Mouse (Mus musculus): ENCODE measurements around the gene Fras1. TPM values are rescaled to one million over a fixed set of nuclear protein-coding genes. Genes with fewer than 3 reads are reported as not detected.
A peak's percentile ranks its signal among the peaks of the same experiment; 100 is the strongest.

The Fras1 gene
- polyA plus RNA-seq, 1 experiment from 2014 or later = 34.5 TPM

- Histone ChIP-seq H3K27ac (replicated peaks in 1 of 2; ENCODE audit: control insufficient read depth in 1 of 2, insufficient read depth in 1 of 2, low read depth in 2 of 2, low read length in 2 of 2) (peak overlapping the region in 1 of 2 experiments; percentile 38; a peak in 2 of 4 replicates), H3K4me3 (ENCODE audit: control insufficient read depth in 1 of 2, insufficient read depth in 1 of 2, low read depth in 1 of 2, low read length in 2 of 2) (peak overlapping the region; percentile 58 to 74), H3K9ac (ENCODE audit: low read length) (peak overlapping the region; percentile 73), H3K4me1 (ENCODE audit: control insufficient read depth in 2 of 2, insufficient read depth in 2 of 2, low read length in 2 of 2) (peaks cover 2 to 6% of the 10 kb centered on the region in 2 experiments; a peak in 3 of 4 replicates), H3K4me2 (ENCODE audit: low read length) (peak overlapping the region; percentile 93), H3K27me3 (ENCODE audit: control insufficient read depth, insufficient read depth, low read length) (no peaks in the 10 kb centered on the region), H3K36me3 (ENCODE audit: control insufficient read depth, insufficient read depth, low read length) (no peaks in the 10 kb centered on the region), H3K9me3 (ENCODE audit: control insufficient read depth, low read length) (no peaks in the 10 kb centered on the region)
- no peak for ATAC-seq (ENCODE audit: insufficient number of reproducible peaks, insufficient read depth, low FRiP score, low read depth)
- 35% methylated on average over 10 of the region's 10 CpGs for WGBS
These were observed 420.3 kb downstream of the Fras1 start for GRCm38 (mm10) chr5:96793953-96794635.

- H3K36me3 ChIP-seq (ENCODE audit: control insufficient read depth, insufficient read depth, low read length) = no peaks in the 10 kb centered on the region
- H3K4me3 ChIP-seq (ENCODE audit: control insufficient read depth in 1 of 2, insufficient read depth in 1 of 2, low read depth in 1 of 2, low read length in 2 of 2) = no peak overlapping the region
- peaks cover 2 to 10% of the 10 kb centered on the region in 2 experiments for H3K4me1 ChIP-seq (ENCODE audit: control insufficient read depth in 2 of 2, insufficient read depth in 2 of 2, low read length in 2 of 2)
- H3K9ac ChIP-seq (ENCODE audit: low read length) = no peak overlapping the region
- no peak overlapping the region for H3K4me2 ChIP-seq (ENCODE audit: low read length)
- H3K27ac ChIP-seq (replicated peaks in 1 of 2; ENCODE audit: control insufficient read depth in 1 of 2, insufficient read depth in 1 of 2, low read depth in 2 of 2, low read length in 2 of 2) = no peak overlapping the region
- no peak for ATAC-seq (ENCODE audit: insufficient number of reproducible peaks, insufficient read depth, low FRiP score, low read depth)
- H3K9me3 ChIP-seq (ENCODE audit: control insufficient read depth, low read length) = no peaks in the 10 kb centered on the region
- WGBS = 88% methylated on average over 1 of the region's 1 CpGs
- H3K27me3 ChIP-seq (ENCODE audit: control insufficient read depth, insufficient read depth, low read length) = no peaks in the 10 kb centered on the region
These were observed 422.0 kb downstream of the Fras1 start for GRCm38 (mm10) chr5:96795752-96796151.

GRCm38 (mm10) chr5:96797465-96797864 is 423.7 kb downstream of the Fras1 start:
- no peak overlapping the region for H3K9ac ChIP-seq (ENCODE audit: low read length)
- H3K36me3 ChIP-seq (ENCODE audit: control insufficient read depth, insufficient read depth, low read length) = no peaks in the 10 kb centered on the region
- 82% methylated on average over 6 of the region's 6 CpGs for WGBS
- ATAC-seq (ENCODE audit: insufficient number of reproducible peaks, insufficient read depth, low FRiP score, low read depth) = no peak
- no peak overlapping the region for H3K4me2 ChIP-seq (ENCODE audit: low read length)
- H3K4me3 ChIP-seq (ENCODE audit: control insufficient read depth in 1 of 2, insufficient read depth in 1 of 2, low read depth in 1 of 2, low read length in 2 of 2) = no peak overlapping the region
- peaks cover 7 to 19% of the 10 kb centered on the region in 2 experiments for H3K4me1 ChIP-seq (ENCODE audit: control insufficient read depth in 2 of 2, insufficient read depth in 2 of 2, low read length in 2 of 2)
- H3K27me3 ChIP-seq (ENCODE audit: control insufficient read depth, insufficient read depth, low read length) = no peaks in the 10 kb centered on the region
- H3K27ac ChIP-seq (replicated peaks in 1 of 2; ENCODE audit: control insufficient read depth in 1 of 2, insufficient read depth in 1 of 2, low read depth in 2 of 2, low read length in 2 of 2) = no peak overlapping the region
- no peaks in the 10 kb centered on the region for H3K9me3 ChIP-seq (ENCODE audit: control insufficient read depth, low read length)

GRCm38 (mm10) chr5:96799165-96799564 is 425.4 kb downstream of the Fras1 start:
- Histone ChIP-seq H3K4me1 (ENCODE audit: control insufficient read depth in 2 of 2, insufficient read depth in 2 of 2, low read length in 2 of 2) (peaks cover 8 to 18% of the 10 kb centered on the region in 2 experiments), H3K4me3 (ENCODE audit: control insufficient read depth in 1 of 2, insufficient read depth in 1 of 2, low read depth in 1 of 2, low read length in 2 of 2) (no peak overlapping the region), H3K36me3 (ENCODE audit: control insufficient read depth, insufficient read depth, low read length) (no peaks in the 10 kb centered on the region), H3K9me3 (ENCODE audit: control insufficient read depth, low read length) (no peaks in the 10 kb centered on the region), H3K9ac (ENCODE audit: low read length) (no peak overlapping the region), H3K4me2 (ENCODE audit: low read length) (no peak overlapping the region), H3K27ac (replicated peaks in 1 of 2; ENCODE audit: control insufficient read depth in 1 of 2, insufficient read depth in 1 of 2, low read depth in 2 of 2, low read length in 2 of 2) (no peak overlapping the region), H3K27me3 (ENCODE audit: control insufficient read depth, insufficient read depth, low read length) (no peaks in the 10 kb centered on the region)
- ATAC-seq (ENCODE audit: insufficient number of reproducible peaks, insufficient read depth, low FRiP score, low read depth) = no peak
- WGBS = 85% methylated on average over 9 of the region's 9 CpGs

- ATAC-seq (ENCODE audit: insufficient number of reproducible peaks, insufficient read depth, low FRiP score, low read depth) = no peak
- 75% methylated on average over 9 of the region's 9 CpGs for WGBS
- no peaks in the 10 kb centered on the region for H3K36me3 ChIP-seq (ENCODE audit: control insufficient read depth, insufficient read depth, low read length)
- no peaks in the 10 kb centered on the region for H3K27me3 ChIP-seq (ENCODE audit: control insufficient read depth, insufficient read depth, low read length)
- H3K4me2 ChIP-seq (ENCODE audit: low read length) = no peak overlapping the region
- no peaks in the 10 kb centered on the region for H3K9me3 ChIP-seq (ENCODE audit: control insufficient read depth, low read length)
- H3K9ac ChIP-seq (ENCODE audit: low read length) = no peak overlapping the region
- H3K27ac ChIP-seq (replicated peaks in 1 of 2; ENCODE audit: control insufficient read depth in 1 of 2, insufficient read depth in 1 of 2, low read depth in 2 of 2, low read length in 2 of 2) = no peak overlapping the region
- peaks cover 8 to 24% of the 10 kb centered on the region in 2 experiments for H3K4me1 ChIP-seq (ENCODE audit: control insufficient read depth in 2 of 2, insufficient read depth in 2 of 2, low read length in 2 of 2)
- no peak overlapping the region for H3K4me3 ChIP-seq (ENCODE audit: control insufficient read depth in 1 of 2, insufficient read depth in 1 of 2, low read depth in 1 of 2, low read length in 2 of 2)
These were observed 426.2 kb downstream of the Fras1 start for GRCm38 (mm10) chr5:96799969-96800368.

GRCm38 (mm10) chr5:96802185-96802584 is 428.4 kb downstream of the Fras1 start:
- H3K27ac ChIP-seq (replicated peaks in 1 of 2; ENCODE audit: control insufficient read depth in 1 of 2, insufficient read depth in 1 of 2, low read depth in 2 of 2, low read length in 2 of 2) = peak overlapping the region in 1 of 2 experiments; percentile 19; a peak in 1 of 4 replicates
- no peaks in the 10 kb centered on the region for H3K9me3 ChIP-seq (ENCODE audit: control insufficient read depth, low read length)
- no peak overlapping the region for H3K4me3 ChIP-seq (ENCODE audit: control insufficient read depth in 1 of 2, insufficient read depth in 1 of 2, low read depth in 1 of 2, low read length in 2 of 2)
- ATAC-seq (ENCODE audit: insufficient number of reproducible peaks, insufficient read depth, low FRiP score, low read depth) = no peak
- H3K9ac ChIP-seq (ENCODE audit: low read length) = no peak overlapping the region
- peaks cover 8 to 24% of the 10 kb centered on the region in 2 experiments for H3K4me1 ChIP-seq (ENCODE audit: control insufficient read depth in 2 of 2, insufficient read depth in 2 of 2, low read length in 2 of 2)
- no peaks in the 10 kb centered on the region for H3K27me3 ChIP-seq (ENCODE audit: control insufficient read depth, insufficient read depth, low read length)
- H3K4me2 ChIP-seq (ENCODE audit: low read length) = no peak overlapping the region
- 32% methylated on average over 7 of the region's 7 CpGs for WGBS
- no peaks in the 10 kb centered on the region for H3K36me3 ChIP-seq (ENCODE audit: control insufficient read depth, insufficient read depth, low read length)

- Histone ChIP-seq H3K9ac (ENCODE audit: low read length) (no peak overlapping the region), H3K4me1 (ENCODE audit: control insufficient read depth in 2 of 2, insufficient read depth in 2 of 2, low read length in 2 of 2) (peaks cover 8 to 24% of the 10 kb centered on the region in 2 experiments), H3K36me3 (ENCODE audit: control insufficient read depth, insufficient read depth, low read length) (no peaks in the 10 kb centered on the region), H3K9me3 (ENCODE audit: control insufficient read depth, low read length) (no peaks in the 10 kb centered on the region), H3K4me2 (ENCODE audit: low read length) (no peak overlapping the region), H3K27me3 (ENCODE audit: control insufficient read depth, insufficient read depth, low read length) (no peaks in the 10 kb centered on the region), H3K27ac (replicated peaks in 1 of 2; ENCODE audit: control insufficient read depth in 1 of 2, insufficient read depth in 1 of 2, low read depth in 2 of 2, low read length in 2 of 2) (0 out of 4 replicates have a peak overlapping the region, but pooled peaks of 1 of the 2 experiments have one; percentile 40), H3K4me3 (ENCODE audit: control insufficient read depth in 1 of 2, insufficient read depth in 1 of 2, low read depth in 1 of 2, low read length in 2 of 2) (no peak overlapping the region)
- WGBS = 40% methylated on average over 3 of the region's 3 CpGs
- no peak for ATAC-seq (ENCODE audit: insufficient number of reproducible peaks, insufficient read depth, low FRiP score, low read depth)
These were observed 429.3 kb downstream of the Fras1 start for GRCm38 (mm10) chr5:96803091-96803490.

GRCm38 (mm10) chr5:96804304-96804703 is 430.5 kb downstream of the Fras1 start:
- no peak overlapping the region for H3K27ac ChIP-seq (replicated peaks in 1 of 2; ENCODE audit: control insufficient read depth in 1 of 2, insufficient read depth in 1 of 2, low read depth in 2 of 2, low read length in 2 of 2)
- H3K36me3 ChIP-seq (ENCODE audit: control insufficient read depth, insufficient read depth, low read length) = no peaks in the 10 kb centered on the region
- H3K9me3 ChIP-seq (ENCODE audit: control insufficient read depth, low read length) = no peaks in the 10 kb centered on the region
- no peak overlapping the region for H3K9ac ChIP-seq (ENCODE audit: low read length)
- no peak overlapping the region for H3K4me2 ChIP-seq (ENCODE audit: low read length)
- peaks cover 8 to 24% of the 10 kb centered on the region in 2 experiments for H3K4me1 ChIP-seq (ENCODE audit: control insufficient read depth in 2 of 2, insufficient read depth in 2 of 2, low read length in 2 of 2)
- no peak overlapping the region for H3K4me3 ChIP-seq (ENCODE audit: control insufficient read depth in 1 of 2, insufficient read depth in 1 of 2, low read depth in 1 of 2, low read length in 2 of 2)
- WGBS = 51% methylated on average over 4 of the region's 4 CpGs
- H3K27me3 ChIP-seq (ENCODE audit: control insufficient read depth, insufficient read depth, low read length) = no peaks in the 10 kb centered on the region
- no peak for ATAC-seq (ENCODE audit: insufficient number of reproducible peaks, insufficient read depth, low FRiP score, low read depth)

All from heart, embryonic 14.5 days (tissue).